Comparison of ENCODE assay signal across 8 mouse cellular contexts in the genomic region with DNA sequence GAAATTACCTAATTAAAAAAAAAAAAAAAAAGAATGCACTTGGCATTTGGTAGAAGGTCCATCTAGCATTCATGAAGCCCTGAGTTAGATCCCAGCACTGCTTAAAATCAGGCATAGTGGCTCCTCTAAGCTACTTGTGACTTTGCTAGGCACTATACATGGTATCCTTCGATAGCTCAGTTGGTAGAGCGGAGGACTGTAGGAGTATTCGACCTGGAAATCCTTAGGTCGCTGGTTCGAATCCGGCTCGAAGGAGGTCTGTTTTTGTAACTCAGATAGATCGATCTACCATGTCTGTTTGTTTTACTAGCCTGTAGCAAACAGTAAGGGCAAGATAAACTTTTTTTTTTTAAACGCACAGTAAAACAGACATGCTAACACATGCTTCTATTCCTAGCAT. TPM values are rescaled to one million over a fixed set of nuclear protein-coding genes. Genes with fewer than 3 reads are reported as not detected.
DNase-seq lines count a peak whose midpoint lies in the region; ATAC-seq lines count a peak whose summit lies in the region.

No protein-coding gene starts in this region.

- peak; percentile 57; the same call in 1 of the 2 replicates for ATAC-seq in midbrain, embryonic 13.5 days
- peak; percentile 54; the same call in 1 of the 2 replicates for ATAC-seq in stomach, embryonic 16.5 days (ENCODE audit: insufficient read depth, low FRiP score)

- no peak overlapping the region for H3K9ac ChIP-seq in midbrain, embryonic 13.5 days (replicated peaks)
- H3K9ac ChIP-seq in stomach, embryonic 16.5 days (ENCODE audit: low read length), result no peak overlapping the region

- under 1% methylated on average over 9 of the region's 9 CpGs for WGBS in limb, embryonic 10.5 days
- WGBS in midbrain, embryonic 13.5 days, result 2% methylated on average over 9 of the region's 9 CpGs
- WGBS in stomach, embryonic 16.5 days, result 5% methylated on average over 9 of the region's 9 CpGs

- H3K36me3 ChIP-seq in limb, embryonic 10.5 days, result no peaks in the 10 kb centered on the region
- H3K36me3 ChIP-seq in midbrain, embryonic 13.5 days, result no peaks in the 10 kb centered on the region
- H3K36me3 ChIP-seq in stomach, embryonic 16.5 days (ENCODE audit: control insufficient read depth, insufficient read depth, low read length), result no peaks in the 10 kb centered on the region

- DNase-seq in urinary bladder, postnatal 25 days (ENCODE audit: low spot score), result peak; percentile 62
- no peak for DNase-seq in urinary bladder, postnatal 4 days (ENCODE audit: low spot score in 2 of 2)
- peak; percentile 75 to 77 for DNase-seq in cerebellum, postnatal 14 days
- peak; percentile 76 to 82 for DNase-seq in heart, adult 18-20 months
- DNase-seq in kidney, adult 11 months, result peak; percentile 51
- peak; percentile 83 for DNase-seq in limb, embryonic 10.5 days (ENCODE audit: low spot score)

- H3K27me3 ChIP-seq in limb, embryonic 10.5 days (ENCODE audit: low read depth, poor library complexity, severe bottlenecking), result no peaks in the 10 kb centered on the region
- peaks cover 11% of the 10 kb centered on the region for H3K27me3 ChIP-seq in midbrain, embryonic 13.5 days
- H3K27me3 ChIP-seq in stomach, embryonic 16.5 days (ENCODE audit: control insufficient read depth, insufficient read depth, low read length), result no peaks in the 10 kb centered on the region

- peaks cover 25% of the 10 kb centered on the region for H3K4me1 ChIP-seq in limb, embryonic 10.5 days
- peaks cover 13% of the 10 kb centered on the region for H3K4me1 ChIP-seq in midbrain, embryonic 13.5 days (replicated peaks)
- peaks cover 12% of the 10 kb centered on the region; the same call in 1 of the 2 replicates for H3K4me1 ChIP-seq in stomach, embryonic 16.5 days (ENCODE audit: control insufficient read depth, insufficient read depth, low read length)

- no peaks in the 10 kb centered on the region for H3K9me3 ChIP-seq in limb, embryonic 10.5 days (replicated peaks)
- H3K9me3 ChIP-seq in midbrain, embryonic 13.5 days, result no peaks in the 10 kb centered on the region
- H3K9me3 ChIP-seq in stomach, embryonic 16.5 days (replicated peaks; ENCODE audit: control insufficient read depth, low read length), result no peaks in the 10 kb centered on the region

- H3K4me3 ChIP-seq in limb, embryonic 10.5 days, result no peak overlapping the region
- H3K4me3 ChIP-seq in midbrain, embryonic 13.5 days (replicated peaks), result no peak overlapping the region
- H3K4me3 ChIP-seq in stomach, embryonic 16.5 days (replicated peaks; ENCODE audit: low read length), result no peak overlapping the region

- H3K27ac ChIP-seq in limb, embryonic 10.5 days, result no peak overlapping the region
- H3K27ac ChIP-seq in midbrain, embryonic 13.5 days, result no peak overlapping the region
- no peak overlapping the region for H3K27ac ChIP-seq in stomach, embryonic 16.5 days (ENCODE audit: low read length)

- no peak overlapping the region for H3K4me2 ChIP-seq in midbrain, embryonic 13.5 days (replicated peaks)
- H3K4me2 ChIP-seq in stomach, embryonic 16.5 days (ENCODE audit: low read depth, low read length), result no peak overlapping the region

RNA-seq across cellular contexts. Expression of a gene that starts 1.2 kb away (rescaled TPM):
- not detected for total RNA-seq in heart, adult 18-20 months (2021)
- 0.08 and 0.10 TPM in 2 replicates for polyA plus RNA-seq in limb, embryonic 10.5 days (2016; fragmentation: Nextera tagmentation; extraction: Ambion mirVana)
- 0.04 and 0.13 TPM in 2 replicates for polyA plus RNA-seq in midbrain, embryonic 13.5 days (2015; fragmentation: Nextera tagmentation; extraction: Ambion mirVana)
- 0.21 and 0.22 TPM in 2 replicates for polyA plus RNA-seq in stomach, embryonic 16.5 days (2015; fragmentation: Nextera tagmentation; extraction: Ambion mirVana)

RNA-seq across cellular contexts. Expression of a gene that starts 21.7 kb away (rescaled TPM):
- not detected for total RNA-seq in heart, adult 18-20 months (2021)
- 0.99 and 1.9 TPM in 2 replicates for polyA plus RNA-seq in limb, embryonic 10.5 days (2016; fragmentation: Nextera tagmentation; extraction: Ambion mirVana)
- 0.13 TPM in 2 replicates for polyA plus RNA-seq in midbrain, embryonic 13.5 days (2015; fragmentation: Nextera tagmentation; extraction: Ambion mirVana)
- polyA plus RNA-seq in stomach, embryonic 16.5 days (2015; fragmentation: Nextera tagmentation; extraction: Ambion mirVana), result 0.14 and 0.28 TPM in 2 replicates

RNA-seq across cellular contexts. Expression of a gene that starts 43.2 kb away (rescaled TPM):
- 1 to 10 TPM; 4.6 to 4.7 TPM for total RNA-seq in heart, adult 18-20 months (2021)
- 16.9 and 17.1 TPM in 2 replicates for polyA plus RNA-seq in limb, embryonic 10.5 days (2016; fragmentation: Nextera tagmentation; extraction: Ambion mirVana)
- polyA plus RNA-seq in midbrain, embryonic 13.5 days (2015; fragmentation: Nextera tagmentation; extraction: Ambion mirVana), result 10.8 TPM in 2 replicates
- 10.3 and 11.4 TPM in 2 replicates for polyA plus RNA-seq in stomach, embryonic 16.5 days (2015; fragmentation: Nextera tagmentation; extraction: Ambion mirVana)

Comparison
In these comparisons a context has a peak if more than half of its experiments do, and no peak if none do; other contexts are left out.
1. DNase-seq: peak in urinary bladder, postnatal 25 days (single experiment), cerebellum, postnatal 14 days (2 of 2), heart, adult 18-20 months (2 of 2), kidney, adult 11 months (single experiment) and limb, embryonic 10.5 days (single experiment); none in urinary bladder, postnatal 4 days (0 of 2).